Mouse (Mus musculus): ENCODE measurements at regions not wholly inside any gene's neighbourhood (a gene's known extent, or its start where the extent isn't known, plus 50 kb on each side); places are given as distances from the start of the nearest gene placed in this dataset.
A peak's percentile ranks its signal among the peaks of the same experiment; 100 is the strongest.

DNA sequence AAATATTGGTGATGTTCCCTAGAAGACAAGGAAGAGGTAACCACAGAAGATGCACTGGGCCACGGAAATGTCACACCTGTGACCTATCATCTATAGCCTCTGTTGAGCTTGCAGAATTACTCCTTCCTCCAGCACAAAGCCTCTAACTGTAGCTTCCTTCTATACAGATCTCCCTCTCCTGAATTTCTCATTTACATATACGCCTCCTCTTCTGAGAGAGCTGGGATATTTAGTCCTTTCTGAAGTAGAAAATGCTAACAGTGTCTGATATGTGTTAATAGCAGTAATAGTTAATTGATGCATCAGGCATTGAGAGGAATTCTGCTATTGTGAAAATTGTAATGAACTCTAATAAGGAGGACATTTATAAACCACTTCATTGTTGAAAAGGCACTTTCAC is 385.8 kb upstream of the Cited2 start:
- Histone ChIP-seq H3K4me1 (replicated peaks) (peaks cover 12% of the 10 kb centered on the region), H3K9me3 (replicated peaks) (no peaks in the 10 kb centered on the region), H3K4me2 (no peak overlapping the region), H3K27me3 (no peaks in the 10 kb centered on the region), H3K36me3 (no peaks in the 10 kb centered on the region), H3K4me3 (no peak overlapping the region), H3K27ac (no peak overlapping the region), H3K9ac (no peak overlapping the region)
- WGBS: 83% methylated on average over 2 of the region's 2 CpGs
- no peak for ATAC-seq (replicated peaks; ENCODE audit: insufficient number of reproducible peaks, insufficient read depth, low FRiP score, low read depth)

DNA sequence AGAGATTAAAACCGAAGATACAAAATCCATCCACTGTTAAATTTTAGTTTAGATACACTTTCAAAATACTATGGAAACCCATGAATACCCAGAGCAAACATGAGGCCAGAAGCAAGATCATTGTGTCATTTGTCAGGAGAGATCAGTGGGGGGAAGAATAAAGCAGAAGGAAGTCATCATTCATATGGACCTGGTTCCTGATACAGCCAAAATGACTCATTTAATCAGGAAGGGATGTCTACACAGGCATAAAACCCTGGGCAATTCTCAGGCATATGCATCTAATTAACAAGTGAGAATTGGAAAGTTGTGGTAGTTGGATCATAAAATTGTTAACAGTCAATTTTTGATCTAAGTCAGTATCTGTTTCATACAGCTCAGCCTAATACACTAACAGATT is 379.2 kb upstream of the Cited2 start:
- Histone ChIP-seq H3K4me2 (no peak overlapping the region), H3K4me3 (no peak overlapping the region), H3K9me3 (replicated peaks) (no peaks in the 10 kb centered on the region), H3K36me3 (no peaks in the 10 kb centered on the region), H3K27ac (no peak overlapping the region), H3K27me3 (no peaks in the 10 kb centered on the region), H3K9ac (no peak overlapping the region), H3K4me1 (replicated peaks) (no peaks in the 10 kb centered on the region; the same call in 1 of the 2 replicates)
- WGBS: 89% methylated on average over 1 of the region's 1 CpGs
- no peak for ATAC-seq (replicated peaks; ENCODE audit: insufficient number of reproducible peaks, insufficient read depth, low FRiP score, low read depth)

DNA sequence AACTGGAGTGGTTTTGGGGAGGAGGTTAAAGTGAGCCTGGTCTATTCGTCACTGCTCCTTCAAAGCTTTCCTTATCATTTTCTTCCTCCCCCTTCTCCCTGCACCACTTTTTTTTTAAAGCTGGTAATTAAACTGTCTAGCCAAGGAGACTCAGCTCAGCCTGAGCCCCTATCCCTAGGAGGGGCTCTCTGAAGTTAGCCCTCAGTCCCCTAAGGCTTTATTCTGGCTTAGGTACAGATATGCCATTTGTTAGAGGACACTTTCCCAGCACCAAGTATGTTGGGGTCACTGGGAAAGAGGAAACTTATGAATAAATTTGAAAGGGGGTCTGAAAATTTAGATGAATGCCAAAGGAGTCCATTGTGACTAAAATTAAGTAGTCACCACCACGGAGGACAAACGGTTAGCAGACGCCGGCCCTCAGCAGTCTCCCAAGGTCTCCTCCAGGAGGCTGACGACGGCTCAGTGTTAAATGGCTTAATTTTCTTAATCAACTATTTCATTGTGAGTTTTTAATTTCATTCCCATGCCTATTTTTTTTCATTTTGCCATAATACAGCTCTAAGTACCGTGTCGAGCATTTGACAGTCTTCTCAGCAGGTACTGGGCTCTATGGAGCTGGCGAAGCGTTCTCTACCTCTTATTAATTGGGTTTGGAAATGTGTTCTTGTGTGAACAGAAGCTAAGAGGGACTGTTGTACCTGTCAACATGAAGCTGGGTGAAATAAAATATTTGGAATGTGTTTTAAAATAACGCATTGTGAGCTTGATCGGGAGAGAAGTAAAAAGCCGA is 370.6 kb upstream of the Cited2 start:
- H3K4me1 ChIP-seq (replicated peaks): no peaks in the 10 kb centered on the region; the same call in 1 of the 2 replicates
- ATAC-seq (replicated peaks; ENCODE audit: insufficient number of reproducible peaks, insufficient read depth, low FRiP score, low read depth): no peak
- no peaks in the 10 kb centered on the region for H3K9me3 ChIP-seq (replicated peaks)
- no peak overlapping the region for H3K9ac ChIP-seq
- H3K4me2 ChIP-seq: no peak overlapping the region
- H3K36me3 ChIP-seq: no peaks in the 10 kb centered on the region
- H3K27ac ChIP-seq: no peak overlapping the region
- WGBS: 84% methylated on average over 14 of the region's 14 CpGs
- H3K4me3 ChIP-seq: no peak overlapping the region
- no peaks in the 10 kb centered on the region for H3K27me3 ChIP-seq

DNA sequence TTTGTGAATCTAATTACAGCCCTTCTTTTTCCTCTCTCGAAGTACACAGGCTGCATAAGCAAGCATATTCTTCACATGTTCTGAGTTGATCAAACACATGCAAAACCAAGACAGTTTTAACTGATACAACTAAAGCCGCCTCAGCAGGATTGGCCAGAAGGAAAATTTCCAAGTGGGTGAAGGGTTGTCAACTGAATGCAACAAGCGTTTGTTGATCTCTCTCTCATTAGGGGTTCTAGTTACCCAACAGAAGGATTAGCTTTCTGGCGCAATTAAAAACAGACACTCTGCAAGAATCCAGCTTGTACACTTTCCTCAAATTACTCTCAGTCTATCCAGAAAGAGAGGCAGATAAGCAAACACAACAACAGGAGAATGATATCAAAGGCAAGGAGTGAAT is 367.5 kb upstream of the Cited2 start:
- 51% methylated on average over 4 of the region's 4 CpGs for WGBS
- Histone ChIP-seq H3K4me3 (no peak overlapping the region), H3K4me2 (no peak overlapping the region), H3K9ac (no peak overlapping the region), H3K4me1 (replicated peaks) (no peaks in the 10 kb centered on the region), H3K36me3 (no peaks in the 10 kb centered on the region), H3K9me3 (replicated peaks) (no peaks in the 10 kb centered on the region), H3K27me3 (no peaks in the 10 kb centered on the region), H3K27ac (no peak overlapping the region)
- no peak for ATAC-seq (replicated peaks; ENCODE audit: insufficient number of reproducible peaks, insufficient read depth, low FRiP score, low read depth)

DNA sequence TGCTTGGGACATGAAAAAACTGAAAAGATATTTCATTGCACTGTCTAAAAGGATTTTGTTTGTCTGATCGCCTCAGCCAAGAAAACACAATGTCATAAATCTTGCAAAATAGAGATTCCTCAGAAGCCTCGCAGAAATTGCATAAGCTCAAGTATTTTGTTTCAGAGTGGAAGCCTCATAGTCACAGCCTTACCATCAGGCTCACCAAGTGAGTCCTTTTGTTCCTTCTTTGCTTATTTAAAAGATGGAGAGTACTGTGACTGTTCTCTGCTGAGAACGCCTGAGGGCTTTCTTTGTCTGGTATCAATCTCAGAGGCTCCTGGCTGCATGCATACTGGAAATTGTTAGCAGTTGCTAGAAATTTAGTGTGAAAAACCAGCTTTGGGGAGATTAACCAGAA is 367.0 kb upstream of the Cited2 start:
- Histone ChIP-seq H3K4me2 (no peak overlapping the region), H3K27me3 (no peaks in the 10 kb centered on the region), H3K9ac (no peak overlapping the region), H3K27ac (0 out of 2 replicates have a peak overlapping the region, but pooled peaks have one; percentile 10), H3K9me3 (replicated peaks) (no peaks in the 10 kb centered on the region), H3K4me3 (no peak overlapping the region), H3K4me1 (replicated peaks) (no peaks in the 10 kb centered on the region), H3K36me3 (no peaks in the 10 kb centered on the region)
- ATAC-seq (replicated peaks; ENCODE audit: insufficient number of reproducible peaks, insufficient read depth, low FRiP score, low read depth): no peak
- 57% methylated on average over 3 of the region's 3 CpGs for WGBS

DNA sequence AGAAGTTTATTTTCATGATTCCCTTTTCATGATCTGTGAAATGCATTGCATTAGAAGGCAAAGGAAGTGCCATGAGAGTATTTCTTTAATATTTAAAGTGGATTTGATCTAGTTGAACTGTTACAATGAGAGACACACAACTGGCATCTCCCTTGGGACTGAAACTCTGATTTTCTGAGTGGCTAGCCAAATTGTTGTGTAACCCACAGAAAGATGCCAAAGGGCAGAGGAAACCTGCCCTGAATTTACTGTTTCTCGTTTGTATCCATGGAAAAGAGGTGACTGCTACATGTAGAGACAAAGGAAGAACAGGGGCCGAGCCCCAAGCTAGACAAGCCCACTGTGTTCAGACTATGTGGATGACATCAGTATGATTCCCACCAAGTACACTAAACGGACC is 360.4 kb upstream of the Cited2 start:
- 71% methylated on average over 3 of the region's 3 CpGs for WGBS
- Histone ChIP-seq H3K4me2 (no peak overlapping the region), H3K4me1 (replicated peaks) (peaks cover 12% of the 10 kb centered on the region), H3K27ac (no peak overlapping the region), H3K9me3 (replicated peaks) (no peaks in the 10 kb centered on the region), H3K36me3 (no peaks in the 10 kb centered on the region), H3K27me3 (no peaks in the 10 kb centered on the region), H3K9ac (no peak overlapping the region), H3K4me3 (no peak overlapping the region)
- ATAC-seq (replicated peaks; ENCODE audit: insufficient number of reproducible peaks, insufficient read depth, low FRiP score, low read depth): no peak

DNA sequence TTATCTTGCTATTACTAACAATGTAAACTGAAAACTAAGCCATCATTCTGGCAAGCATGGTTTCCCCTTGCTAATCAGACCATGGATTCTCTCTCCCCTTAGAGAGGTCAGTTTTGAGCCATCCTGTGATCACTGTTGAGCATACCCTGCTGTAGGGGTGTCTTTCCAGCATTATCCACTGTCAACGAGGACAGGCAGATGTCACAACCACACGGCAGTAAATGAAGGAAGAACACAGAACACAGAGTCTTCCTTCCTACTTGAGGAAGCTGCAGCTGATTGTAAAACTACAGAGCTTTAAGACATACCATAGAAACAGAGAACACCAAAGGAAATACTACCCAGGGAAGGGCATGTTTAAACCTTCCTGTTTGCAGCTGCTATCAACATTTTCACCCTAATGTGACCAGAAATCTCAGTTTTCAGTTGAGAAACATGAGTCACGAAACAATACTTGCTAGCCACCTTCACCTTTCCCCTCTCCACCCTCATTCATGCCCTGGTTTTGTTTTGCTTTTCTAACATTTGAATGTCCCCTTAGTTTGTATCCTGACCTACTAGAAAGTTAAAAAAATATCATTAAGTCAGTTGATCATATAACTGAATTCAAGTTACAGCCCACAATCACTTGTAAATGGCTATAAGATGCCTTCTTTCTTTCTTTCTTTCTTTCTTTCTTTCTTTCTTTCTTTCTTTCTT is 356.8 kb upstream of the Cited2 start:
- H3K9ac ChIP-seq: no peak overlapping the region
- H3K27ac ChIP-seq: peak overlapping the region; percentile 23
- peaks cover 12% of the 10 kb centered on the region for H3K4me1 ChIP-seq (replicated peaks)
- H3K4me3 ChIP-seq: no peak overlapping the region
- H3K36me3 ChIP-seq: no peaks in the 10 kb centered on the region
- H3K27me3 ChIP-seq: no peaks in the 10 kb centered on the region
- ATAC-seq (replicated peaks; ENCODE audit: insufficient number of reproducible peaks, insufficient read depth, low FRiP score, low read depth): no peak
- no peaks in the 10 kb centered on the region for H3K9me3 ChIP-seq (replicated peaks)
- 50% methylated on average over 3 of the region's 3 CpGs for WGBS
- no peak overlapping the region for H3K4me2 ChIP-seq

DNA sequence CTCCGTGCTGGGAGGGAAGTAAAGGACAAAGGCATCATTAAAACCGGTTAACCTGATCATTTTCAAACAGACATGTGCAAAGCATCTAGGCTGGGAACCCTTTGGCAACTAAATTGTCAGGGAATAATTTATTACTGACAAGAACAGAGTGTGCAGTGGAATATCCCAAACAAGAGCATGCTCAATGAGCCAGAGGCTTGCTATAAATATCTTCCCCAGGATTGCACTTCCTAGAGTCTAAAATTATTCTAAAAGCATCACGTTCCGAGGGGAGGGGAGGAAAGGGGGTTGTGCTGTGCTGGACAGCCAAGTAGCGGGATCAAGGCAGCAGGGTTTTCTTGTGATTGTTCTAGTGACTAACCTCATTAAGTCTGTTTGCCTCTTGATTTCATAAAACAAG is 356.0 kb upstream of the Cited2 start:
- peak; percentile 86 for ATAC-seq (replicated peaks; ENCODE audit: insufficient number of reproducible peaks, insufficient read depth, low FRiP score, low read depth)
- 17% methylated on average over 5 of the region's 5 CpGs for WGBS
- H3K27ac ChIP-seq: peak overlapping the region; percentile 84

DNA sequence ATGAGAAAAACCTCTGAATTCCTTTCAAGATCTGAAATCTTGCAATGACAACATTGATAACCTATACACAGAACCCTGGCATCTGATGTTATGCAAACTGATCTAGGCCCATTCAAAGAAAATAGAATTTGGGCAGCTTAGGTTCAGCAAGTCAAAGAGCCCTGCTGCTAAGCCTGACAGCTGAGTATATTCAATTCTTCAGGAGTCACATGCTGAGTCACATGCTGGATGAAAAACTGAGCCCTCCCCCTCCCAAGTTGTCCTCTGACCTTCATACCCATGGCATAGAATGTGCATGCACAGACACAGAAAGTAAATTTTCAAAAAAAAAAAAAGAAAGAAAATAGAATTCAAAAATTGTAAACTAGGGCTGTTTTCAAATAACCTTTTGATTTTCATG is 355.6 kb upstream of the Cited2 start:
- Histone ChIP-seq H3K9me3 (replicated peaks) (no peaks in the 10 kb centered on the region), H3K4me2 (peak overlapping the region; percentile 27; the same call in 1 of the 2 replicates), H3K27ac (peak overlapping the region; percentile 84), H3K36me3 (no peaks in the 10 kb centered on the region), H3K4me1 (replicated peaks) (peaks cover 12% of the 10 kb centered on the region), H3K9ac (no peak overlapping the region), H3K4me3 (no peak overlapping the region), H3K27me3 (no peaks in the 10 kb centered on the region)
- no peak; the same call in 1 of the 2 replicates for ATAC-seq (replicated peaks; ENCODE audit: insufficient number of reproducible peaks, insufficient read depth, low FRiP score, low read depth)

More for the DNA sequence above, 356.0 kb upstream of the Cited2 start:
- no peak overlapping the region for H3K4me3 ChIP-seq
- no peaks in the 10 kb centered on the region for H3K36me3 ChIP-seq
- peak overlapping the region; percentile 27; the same call in 1 of the 2 replicates for H3K4me2 ChIP-seq
- H3K9ac ChIP-seq: no peak overlapping the region
- no peaks in the 10 kb centered on the region for H3K9me3 ChIP-seq (replicated peaks)
- peaks cover 12% of the 10 kb centered on the region for H3K4me1 ChIP-seq (replicated peaks)
- no peaks in the 10 kb centered on the region for H3K27me3 ChIP-seq

DNA sequence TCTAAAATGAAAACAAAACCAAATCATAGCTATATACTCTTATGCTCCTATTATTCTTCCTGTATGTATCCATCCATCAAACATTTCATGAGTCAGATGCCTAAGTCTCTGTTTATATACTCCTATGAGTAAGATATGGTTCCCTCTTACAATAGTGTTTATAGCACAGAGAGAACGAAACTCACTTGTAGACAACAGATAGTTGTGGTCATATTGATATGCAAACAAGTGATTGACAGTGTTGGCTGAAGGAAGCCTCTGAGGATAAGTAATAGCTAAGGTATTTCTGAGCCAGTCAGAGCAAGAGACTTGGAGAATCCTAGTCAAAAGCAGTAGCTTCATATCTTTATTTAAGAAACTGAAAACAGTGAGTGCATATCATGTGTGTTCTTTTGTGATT is 354.4 kb upstream of the Cited2 start:
- no peak overlapping the region for H3K4me2 ChIP-seq
- no peak for ATAC-seq (replicated peaks; ENCODE audit: insufficient number of reproducible peaks, insufficient read depth, low FRiP score, low read depth)
- H3K27ac ChIP-seq: no peak overlapping the region
- H3K9me3 ChIP-seq (replicated peaks): no peaks in the 10 kb centered on the region
- no peak overlapping the region for H3K9ac ChIP-seq
- WGBS: 75% methylated on average over 1 of the region's 1 CpGs
- H3K4me1 ChIP-seq (replicated peaks): peaks cover 12% of the 10 kb centered on the region
- no peaks in the 10 kb centered on the region for H3K27me3 ChIP-seq
- no peaks in the 10 kb centered on the region for H3K36me3 ChIP-seq
- no peak overlapping the region for H3K4me3 ChIP-seq

DNA sequence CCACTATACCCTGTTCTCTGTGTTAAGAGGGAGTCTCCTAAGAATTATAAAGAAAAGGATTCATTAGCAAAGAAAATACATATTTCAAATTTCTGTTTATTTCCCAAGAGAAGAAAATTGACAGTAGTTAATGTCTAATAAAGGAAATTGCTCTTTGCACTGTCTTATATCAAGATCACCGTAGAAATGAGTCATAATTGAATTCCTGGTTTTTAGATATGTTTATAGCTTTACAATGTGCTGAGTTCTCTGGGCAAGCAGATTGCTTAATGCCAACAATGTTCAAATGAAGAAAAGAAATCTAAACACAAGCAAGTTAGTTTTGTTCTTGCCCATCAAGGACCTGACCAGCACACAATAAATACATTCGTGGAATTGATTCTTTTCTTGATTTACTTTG is 350.1 kb upstream of the Cited2 start:
- H3K4me3 ChIP-seq: no peak overlapping the region
- H3K27me3 ChIP-seq: no peaks in the 10 kb centered on the region
- WGBS: 77% methylated on average over 2 of the region's 2 CpGs
- no peaks in the 10 kb centered on the region for H3K36me3 ChIP-seq
- H3K4me1 ChIP-seq (replicated peaks): no peaks in the 10 kb centered on the region
- no peak for ATAC-seq (replicated peaks; ENCODE audit: insufficient number of reproducible peaks, insufficient read depth, low FRiP score, low read depth)
- H3K9me3 ChIP-seq (replicated peaks): no peaks in the 10 kb centered on the region
- H3K27ac ChIP-seq: no peak overlapping the region
- no peak overlapping the region for H3K9ac ChIP-seq
- no peak overlapping the region for H3K4me2 ChIP-seq

DNA sequence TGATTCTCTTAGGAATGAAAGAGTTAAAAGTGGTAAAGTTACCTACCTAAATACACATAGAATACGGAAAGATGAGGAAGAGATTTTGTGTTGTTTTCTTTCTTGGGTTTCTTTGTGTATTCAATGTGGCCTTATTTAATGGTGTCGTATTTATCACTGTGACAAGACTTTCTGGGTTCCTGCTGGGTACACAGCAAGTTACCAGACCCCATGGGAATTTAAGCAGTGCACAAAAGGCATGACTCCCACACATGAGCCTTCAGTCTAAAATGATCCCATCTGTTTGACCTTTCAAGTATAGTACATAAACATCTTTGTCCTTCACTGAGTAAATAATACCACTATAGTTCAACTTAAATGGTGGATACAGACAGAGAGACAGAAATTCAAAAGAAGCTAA is 349.0 kb upstream of the Cited2 start:
- Histone ChIP-seq H3K9ac (no peak overlapping the region), H3K27me3 (no peaks in the 10 kb centered on the region), H3K9me3 (replicated peaks) (no peaks in the 10 kb centered on the region), H3K4me2 (no peak overlapping the region), H3K27ac (no peak overlapping the region), H3K36me3 (no peaks in the 10 kb centered on the region), H3K4me1 (replicated peaks) (no peaks in the 10 kb centered on the region), H3K4me3 (no peak overlapping the region)
- 69% methylated on average over 2 of the region's 2 CpGs for WGBS
- ATAC-seq (replicated peaks; ENCODE audit: insufficient number of reproducible peaks, insufficient read depth, low FRiP score, low read depth): no peak

Measured in heart, embryonic 15.5 days (tissue).